Mouse (Mus musculus) megakaryocyte-erythroid progenitor cell, adult 5-6 weeks (primary cell): ENCODE measurements around the gene Slc17a8. TPM values are rescaled to one million over a fixed set of nuclear protein-coding genes. Genes with fewer than 3 reads are reported as not detected.
"Not testable (repeated sequence)": the region's sequence is repeated elsewhere in the genome, so short reads cannot be mapped to it uniquely, and the experiment has no call there.

Experiments used
- ATAC-seq: replicated peaks from 2 replicates; pipeline ENCODE4 v1.8.0; 2016; ENCODE audit warnings: mild to moderate bottlenecking, inconsistent platforms; ENCODE audit not compliant: severe bottlenecking, poor library complexity, low FRiP score, low TSS enrichment
- total RNA-seq, 2 experiments: library from RNA; stranded (forward) in 1 of 2; stranded (reverse) in 1 of 2; fragments of 200-1000, 215-1000 nt in 1 of 2; fragments of >200 nt in 1 of 2; fragmentation: Nextera tagmentation in 1 of 2; gene quantifications; 2 replicates each; pipeline ENCODE4 v1.2.3; 2014 to 2017

The Slc17a8 gene
- total RNA-seq, 2 experiments from 2014 or later: 0.13 TPM; not detected in 1

- peak; percentile 84 for ATAC-seq
Observed at GRCm38 (mm10) chr10:89595514-89595913, 25.5 kb downstream of the Slc17a8 start.

GRCm38 (mm10) chr10:89594309-89594708 is 26.7 kb downstream of the Slc17a8 start:
- ATAC-seq: peak; percentile 26; the same call in 1 of the 2 replicates

GRCm38 (mm10) chr10:89592797-89593196 is 28.3 kb downstream of the Slc17a8 start:
- ATAC-seq: no peak

GRCm38 (mm10) chr10:89589877-89590276 is 31.2 kb downstream of the Slc17a8 start:
- no peak for ATAC-seq

- 0 out of 2 replicates have a peak, but pooled peaks have one; percentile 43 for ATAC-seq
Observed at GRCm38 (mm10) chr10:89588708-89589107, 32.3 kb downstream of the Slc17a8 start.

GRCm38 (mm10) chr10:89584709-89585108 is 36.3 kb downstream of the Slc17a8 start:
- ATAC-seq: no peak

GRCm38 (mm10) chr10:89578801-89579200 is 42.3 kb downstream of the Slc17a8 start:
- ATAC-seq: no peak

GRCm38 (mm10) chr10:89577666-89578065 is 43.4 kb downstream of the Slc17a8 start:
- ATAC-seq: no peak

GRCm38 (mm10) chr10:89573421-89573820 is 47.6 kb downstream of the Slc17a8 start:
- ATAC-seq: no peak

- no peak for ATAC-seq
Observed at GRCm38 (mm10) chr10:89572946-89573345, 48.1 kb downstream of the Slc17a8 start.

- ATAC-seq: no peak
Observed at GRCm38 (mm10) chr10:89567391-89567790, 53.7 kb downstream of the Slc17a8 start.

GRCm38 (mm10) chr10:89565301-89566022 is 55.6 kb downstream of the Slc17a8 start:
- ATAC-seq: no peak

- no peak for ATAC-seq
Observed at GRCm38 (mm10) chr10:89562113-89562512, 58.9 kb downstream of the Slc17a8 start.

- ATAC-seq: no peak
Observed at GRCm38 (mm10) chr10:89559351-89559750, 61.7 kb downstream of the Slc17a8 start.

GRCm38 (mm10) chr10:89554885-89555284 is 66.2 kb downstream of the Slc17a8 start:
- not testable (repeated sequence) for ATAC-seq

GRCm38 (mm10) chr10:89553855-89554254 is 67.2 kb downstream of the Slc17a8 start:
- ATAC-seq: not testable (repeated sequence)

GRCm38 (mm10) chr10:89553015-89553414 is 68.0 kb downstream of the Slc17a8 start:
- no peak for ATAC-seq

GRCm38 (mm10) chr10:89551657-89552056 is 69.4 kb downstream of the Slc17a8 start:
- no peak for ATAC-seq

- no peak for ATAC-seq
Observed at GRCm38 (mm10) chr10:89548028-89548427, 73.0 kb downstream of the Slc17a8 start.

GRCm38 (mm10) chr10:89546989-89547388 is 74.1 kb downstream of the Slc17a8 start:
- ATAC-seq: no peak

GRCm38 (mm10) chr10:89543867-89544266 is 77.2 kb downstream of the Slc17a8 start:
- ATAC-seq: no peak
